Comparison of ENCODE assay signal across 23 mouse cellular contexts in genomic region chr1:183552617-183553016, GRCm38 (mm10).
A peak's percentile ranks its signal among the peaks of the same experiment; 100 is the strongest.
DNase-seq lines count a peak whose midpoint lies in the region; ATAC-seq and TF ChIP-seq lines count a peak whose summit lies in the region.
"Had no signal": no experiment of that assay in that cellular context is flagged by ENCODE, and none has a peak within 500 bp of the region (broad histone marks: within the 10 kb centered on the region; RNA-seq: fewer than 3 reads in every experiment).

No protein-coding gene starts in this region.

- no peak overlapping the region for H3K27ac ChIP-seq in heart, adult 2 months
- H3K27ac ChIP-seq in liver, embryonic 14.5 days, result no peak overlapping the region
- H3K27ac ChIP-seq in liver, embryonic 12.5 days, result no peak overlapping the region
- no peak overlapping the region for H3K27ac ChIP-seq in thymus, adult 2 months (ENCODE audit: control insufficient read depth, insufficient read depth, low read length)
- H3K27ac ChIP-seq in stomach, postnatal 0 days (replicated peaks), result no peak overlapping the region
- H3K27ac ChIP-seq: embryonic facial prominence, embryonic 12.5 days; hindbrain, embryonic 15.5 days had no signal

- intact Hi-C loops in heart, adult 2 months (cut with DNase I), result no loop called here
- intact Hi-C loops in heart, postnatal 14 days (cut with DNase I), result no loop called here

- H3K36me3 ChIP-seq in heart, adult 2 months (ENCODE audit: control insufficient read depth, insufficient read depth, low read length), result no peaks in the 10 kb centered on the region
- no peaks in the 10 kb centered on the region for H3K36me3 ChIP-seq in liver, embryonic 14.5 days (replicated peaks; ENCODE audit: control insufficient read depth, insufficient read depth, low read depth)
- no peaks in the 10 kb centered on the region for H3K36me3 ChIP-seq in liver, embryonic 12.5 days
- no peaks in the 10 kb centered on the region for H3K36me3 ChIP-seq in thymus, adult 2 months (ENCODE audit: control insufficient read depth, insufficient read depth, low read length)
- no peaks in the 10 kb centered on the region for H3K36me3 ChIP-seq in stomach, postnatal 0 days (ENCODE audit: control insufficient read depth, insufficient read depth, low read length)
- H3K36me3 ChIP-seq: embryonic facial prominence, embryonic 12.5 days; heart, embryonic 12.5 days; hindbrain, embryonic 15.5 days had no signal

- ATAC-seq in liver, embryonic 14.5 days (ENCODE audit: insufficient read depth), result no peak
- no peak for ATAC-seq in liver, embryonic 12.5 days
- no peak for ATAC-seq in stomach, postnatal 0 days (ENCODE audit: low FRiP score, low TSS enrichment)
- ATAC-seq: forebrain, embryonic 14.5 days; midbrain, embryonic 16.5 days had no signal

- H3K79me2 ChIP-seq in heart, adult 2 months (replicated peaks; ENCODE audit: control insufficient read depth, insufficient read depth, low read length), result no peaks in the 10 kb centered on the region

- H3K9me3 ChIP-seq in liver, embryonic 14.5 days (ENCODE audit: control insufficient read depth, low read length), result no peaks in the 10 kb centered on the region
- H3K9me3 ChIP-seq in liver, embryonic 12.5 days (replicated peaks), result no peaks in the 10 kb centered on the region
- no peaks in the 10 kb centered on the region for H3K9me3 ChIP-seq in stomach, postnatal 0 days (ENCODE audit: control insufficient read depth, low read length)
- H3K9me3 ChIP-seq: embryonic facial prominence, embryonic 12.5 days; heart, embryonic 12.5 days; hindbrain, embryonic 15.5 days had no signal

- 86% methylated on average over 4 of the region's 4 CpGs for WGBS in heart, adult 2 months
- 62% methylated on average over 4 of the region's 4 CpGs for WGBS in liver, embryonic 14.5 days (ENCODE audit: insufficient replicate concordance)
- WGBS in liver, embryonic 12.5 days (ENCODE audit: insufficient replicate concordance), result 74% methylated on average over 4 of the region's 4 CpGs
- 93% methylated on average over 4 of the region's 4 CpGs for WGBS in thymus, adult 2 months
- 86% methylated on average over 4 of the region's 4 CpGs for WGBS in stomach, postnatal 0 days

- TF ChIP-seq POLR2A in heart, adult 2 months (IDR thresholded peaks at IDR 0.05; ENCODE audit: insufficient read depth, low read depth, low read length), result no peak
- TF ChIP-seq POLR2A in thymus, adult 2 months (IDR thresholded peaks at IDR 0.05; ENCODE audit: control insufficient read depth, extremely low read depth, insufficient read depth, low read length, poor library complexity), result no peak

- H3K4me3 ChIP-seq in heart, adult 2 months, result no peak overlapping the region
- H3K4me3 ChIP-seq in liver, embryonic 14.5 days (ENCODE audit: insufficient read depth in 1 of 2, low read depth in 2 of 2, low read length in 2 of 2), result no peak overlapping the region
- no peak overlapping the region for H3K4me3 ChIP-seq in liver, embryonic 12.5 days
- no peak overlapping the region for H3K4me3 ChIP-seq in thymus, adult 2 months (ENCODE audit: control insufficient read depth, insufficient read depth, low read length)
- no peak overlapping the region for H3K4me3 ChIP-seq in stomach, postnatal 0 days (ENCODE audit: low read depth, low read length)
- H3K4me3 ChIP-seq: embryonic facial prominence, embryonic 12.5 days; erythroblast, embryonic 14.5 days; heart, embryonic 12.5 days; hindbrain, embryonic 15.5 days had no signal

- DNase-seq in heart, adult 2 months, result no peak
- DNase-seq in heart, postnatal 14 days, result no peak
- DNase-seq in liver, embryonic 14.5 days (ENCODE audit: low read depth in 3 of 3, low spot score in 3 of 3), result no peak
- peak; percentile 9 for DNase-seq in thymus, postnatal 4 days
- no peak for DNase-seq in thymus, adult 2 months
- DNase-seq in stomach, postnatal 0 days (ENCODE audit: low spot score), result no peak
- DNase-seq in spleen, postnatal 10 days (ENCODE audit: low spot score in 2 of 2), result no peak
- DNase-seq: cerebellum, adult 9-10 months; heart, postnatal 36 days; kidney, adult 11 months; kidney, postnatal 10 days; left cerebral cortex, postnatal 4 days; liver; lung, adult 2 months; right cerebral cortex, postnatal 4 days; thymus, postnatal 36 days had no signal

- H3K4me2 ChIP-seq in liver, embryonic 14.5 days (ENCODE audit: low read depth), result no peak overlapping the region
- H3K4me2 ChIP-seq in liver, embryonic 12.5 days, result no peak overlapping the region
- H3K4me2 ChIP-seq in stomach, postnatal 0 days (replicated peaks; ENCODE audit: low read depth), result no peak overlapping the region
- H3K4me2 ChIP-seq: embryonic facial prominence, embryonic 12.5 days; heart, embryonic 12.5 days; hindbrain, embryonic 15.5 days had no signal

- no peak overlapping the region for H3K9ac ChIP-seq in heart, adult 2 months (ENCODE audit: low read depth, low read length)
- no peak overlapping the region for H3K9ac ChIP-seq in liver, embryonic 14.5 days (replicated peaks)
- H3K9ac ChIP-seq in liver, embryonic 12.5 days, result no peak overlapping the region
- H3K9ac ChIP-seq in stomach, postnatal 0 days (ENCODE audit: low read length), result no peak overlapping the region
- H3K9ac ChIP-seq: embryonic facial prominence, embryonic 12.5 days; heart, embryonic 12.5 days; hindbrain, embryonic 15.5 days had no signal

- H3K27me3 ChIP-seq in heart, adult 2 months (ENCODE audit: control insufficient read depth, insufficient read depth, low read length), result no peaks in the 10 kb centered on the region
- H3K27me3 ChIP-seq in liver, embryonic 14.5 days (ENCODE audit: control insufficient read depth, insufficient read depth, low read length), result no peaks in the 10 kb centered on the region
- H3K27me3 ChIP-seq in liver, embryonic 12.5 days (replicated peaks), result no peaks in the 10 kb centered on the region
- no peaks in the 10 kb centered on the region for H3K27me3 ChIP-seq in thymus, adult 2 months (ENCODE audit: control insufficient read depth, insufficient read depth, low read length)
- H3K27me3 ChIP-seq in stomach, postnatal 0 days (ENCODE audit: control insufficient read depth, insufficient read depth, low read length), result no peaks in the 10 kb centered on the region
- H3K27me3 ChIP-seq: embryonic facial prominence, embryonic 12.5 days; heart, embryonic 12.5 days; hindbrain, embryonic 15.5 days had no signal

- no peak for TF ChIP-seq EP300 in heart, adult 2 months (IDR thresholded peaks at IDR 0.05; ENCODE audit: insufficient read depth, low read depth, low read length)
- TF ChIP-seq EP300 in liver, embryonic 14.5 days (IDR thresholded peaks at IDR 0.05; ENCODE audit: low read depth), result no peak
- TF ChIP-seq EP300 in stomach, postnatal 0 days (optimal IDR thresholded peaks at IDR 0.05), result no peak

- peak; percentile 30 for TF ChIP-seq CTCF in heart, adult 2 months (IDR thresholded peaks at IDR 0.05)
- 0 out of 2 replicates have a peak, but pooled peaks have one; percentile 5 for TF ChIP-seq CTCF in liver, embryonic 14.5 days (IDR thresholded peaks at IDR 0.05; ENCODE audit: low read depth)
- no peak for TF ChIP-seq CTCF in thymus, adult 2 months (IDR thresholded peaks at IDR 0.05; ENCODE audit: borderline replicate concordance, control insufficient read depth, extremely low read depth, insufficient read depth, low read length, poor library complexity)
- peak; percentile 58 for TF ChIP-seq CTCF in stomach, postnatal 0 days (IDR thresholded peaks at IDR 0.05; ENCODE audit: low read depth)

- no peaks in the 10 kb centered on the region for H3K4me1 ChIP-seq in heart, adult 2 months (ENCODE audit: control insufficient read depth, insufficient read depth, low read length)
- no peaks in the 10 kb centered on the region for H3K4me1 ChIP-seq in liver, embryonic 14.5 days (replicated peaks; ENCODE audit: control insufficient read depth in 2 of 2, insufficient read depth in 2 of 2, low read length in 1 of 2)
- H3K4me1 ChIP-seq in liver, embryonic 12.5 days, result no peaks in the 10 kb centered on the region
- no peaks in the 10 kb centered on the region for H3K4me1 ChIP-seq in thymus, adult 2 months (replicated peaks; ENCODE audit: control insufficient read depth, insufficient read depth, low read length)
- no peaks in the 10 kb centered on the region for H3K4me1 ChIP-seq in stomach, postnatal 0 days (replicated peaks; ENCODE audit: control insufficient read depth, insufficient read depth)
- H3K4me1 ChIP-seq: heart, embryonic 12.5 days; hindbrain, embryonic 15.5 days had no signal
